Mouse (Mus musculus): Measurements from ENCODE around the gene Cyp4f17.

- TF ChIP-seq EP300 (IDR thresholded peaks at IDR 0.05; ENCODE audit: low read depth) (no peak), CTCF (IDR thresholded peaks at IDR 0.05; ENCODE audit: low read depth) (no peak)
Observed at GRCm38 (mm10) chr17:32536867-32537250, 31.0 kb downstream of the Cyp4f17 start.

Data from liver, embryonic 14.5 days (tissue).